Mouse (Mus musculus) CH12.LX (cell line): ENCODE results near the gene Anks4b. TPM values are rescaled to one million over a fixed set of nuclear protein-coding genes. Genes with fewer than 3 reads are reported as not detected.

Experiments
- DNase-seq: peaks from one replicate; pipeline ENCODE4 v3.0.0-alpha.2; 2013; ENCODE audit errors: extremely low read depth
- H3K27ac ChIP-seq: 2 replicates; pipeline ENCODE4 v1.5.1; 2012; ENCODE audit warnings: low read depth, mild to moderate bottlenecking, control low read depth, moderate library complexity; ENCODE audit not compliant: insufficient read depth
- H3K27me3 ChIP-seq: replicated peaks from 2 replicates; pipeline ENCODE3; 2012; ENCODE audit warnings: inconsistent platforms
- H3K36me3 ChIP-seq, 2 experiments: replicated peaks in 1 of 2; 2 replicates each; pipeline versions ENCODE3 to v1.6.1; 2012; ENCODE audit warnings: inconsistent platforms in 1 of 2, low read length in 1 of 2, mild to moderate bottlenecking in 1 of 2, mixed read lengths in 1 of 2, moderate library complexity in 1 of 2; ENCODE audit not compliant: control insufficient read depth in 1 of 2, insufficient read depth in 1 of 2
- H3K4me1 ChIP-seq, 2 experiments: 2 replicates each; pipeline ENCODE4 v1.6.1; 2012; ENCODE audit warnings: inconsistent platforms in 1 of 2, moderate library complexity in 1 of 2; ENCODE audit not compliant: insufficient read depth in 2 of 2, control insufficient read depth in 1 of 2
- H3K4me2 ChIP-seq: 2 replicates; pipeline ENCODE4 v1.6.1; 2012; ENCODE audit warnings: low read depth, mild to moderate bottlenecking, control low read depth; ENCODE audit not compliant: poor library complexity, insufficient read depth, severe bottlenecking
- H3K4me3 ChIP-seq, 3 experiments: fragments of 150-350 bp in 1 of 3; sonication (generic) in 1 of 3; replicated peaks in 1 of 3; 2 replicates each; pipeline versions ENCODE3 to v1.5.1; 2011 to 2012; ENCODE audit warnings: low read depth in 2 of 3, low read length in 2 of 3, mild to moderate bottlenecking in 2 of 3, moderate library complexity in 2 of 3, control low read depth in 1 of 3, improper control_type of control experiment in 1 of 3, inconsistent platforms in 1 of 3, mixed read lengths in 1 of 3; ENCODE audit not compliant: poor library complexity in 1 of 3
- H3K79me2 ChIP-seq: replicated peaks from 2 replicates; pipeline ENCODE4 v1.6.1; 2012; ENCODE audit warnings: mild to moderate bottlenecking, moderate library complexity; ENCODE audit not compliant: control insufficient read depth, poor library complexity, insufficient read depth, severe bottlenecking; ENCODE audit errors: extremely low read depth
- H3K9ac ChIP-seq: 2 replicates; pipeline ENCODE4 v1.6.1; 2012; ENCODE audit warnings: low read depth, mild to moderate bottlenecking, control low read depth, moderate library complexity; ENCODE audit not compliant: insufficient read depth
- H3K9me3 ChIP-seq: replicated peaks from 2 replicates; pipeline ENCODE3; 2012; ENCODE audit warnings: low read length, inconsistent platforms, mixed read lengths
- CHD1 ChIP-seq: IDR thresholded peaks from 2 replicates; pipeline ENCODE4 v1.6.1; 2012; ENCODE audit warnings: low read depth, low read length, improper control_type of control experiment, inconsistent platforms
- E2F4 ChIP-seq: IDR thresholded peaks from 2 replicates; pipeline ENCODE4 v1.6.1; 2011; ENCODE audit warnings: low read depth, low read length, improper control_type of control experiment; ENCODE audit not compliant: insufficient replicate concordance
- ELF1 ChIP-seq: IDR thresholded peaks from 2 replicates; pipeline ENCODE4 v1.6.1; 2014; ENCODE audit warnings: low read depth, mild to moderate bottlenecking, inconsistent platforms, low read length, improper control_type of control experiment
- EP300 ChIP-seq: IDR thresholded peaks from 2 replicates; pipeline ENCODE4 v1.6.1; 2011; ENCODE audit warnings: low read length, improper control_type of control experiment
- HCFC1 ChIP-seq: IDR thresholded peaks from 2 replicates; pipeline ENCODE4 v1.6.1; 2012; ENCODE audit warnings: low read depth, mild to moderate bottlenecking, inconsistent platforms, low read length, improper control_type of control experiment
- IRF4 ChIP-seq: IDR thresholded peaks from 2 replicates; pipeline ENCODE4 v1.6.1; 2014; ENCODE audit warnings: low read depth, mild to moderate bottlenecking, inconsistent platforms, low read length, improper control_type of control experiment
- JUND ChIP-seq: conservative IDR thresholded peaks from 2 replicates; pipeline ENCODE4 v1.6.1; 2011; ENCODE audit warnings: low read depth, low read length, improper control_type of control experiment
- KAT2A ChIP-seq: IDR thresholded peaks from 2 replicates; pipeline ENCODE4 v1.6.1; 2012; ENCODE audit warnings: low read length, improper control_type of control experiment, inconsistent platforms; ENCODE audit not compliant: insufficient replicate concordance
- MAFK ChIP-seq: IDR thresholded peaks from 2 replicates; pipeline ENCODE4 v1.6.1; 2011; ENCODE audit warnings: low read length, improper control_type of control experiment; ENCODE audit not compliant: insufficient replicate concordance
- MAX ChIP-seq: IDR thresholded peaks from 2 replicates; pipeline ENCODE4 v1.6.1; 2011; ENCODE audit warnings: low read length, improper control_type of control experiment
- POLR2AphosphoS2 ChIP-seq: IDR thresholded peaks from 2 replicates; pipeline ENCODE4 v1.6.1; 2011; ENCODE audit warnings: low read depth, low read length, improper control_type of control experiment
- RAD21 ChIP-seq: IDR thresholded peaks from 2 replicates; pipeline ENCODE4 v1.6.1; 2011; ENCODE audit warnings: low read depth, mild to moderate bottlenecking, low read length, improper control_type of control experiment, moderate library complexity
- TBP ChIP-seq: conservative IDR thresholded peaks from 2 replicates; pipeline ENCODE4 v1.6.1; 2011; ENCODE audit warnings: low read depth, low read length, improper control_type of control experiment
- TCF12 ChIP-seq: IDR thresholded peaks from 2 replicates; pipeline ENCODE4 v1.6.1; 2014; ENCODE audit warnings: low read depth, mild to moderate bottlenecking, inconsistent platforms, low read length, improper control_type of control experiment
- USF1 ChIP-seq: IDR thresholded peaks from 2 replicates; pipeline ENCODE4 v1.6.1; 2014; ENCODE audit warnings: low read depth, mild to moderate bottlenecking, inconsistent platforms, low read length, improper control_type of control experiment
- ZNF384 ChIP-seq: IDR thresholded peaks from 2 replicates; pipeline ENCODE4 v1.6.1; 2012; ENCODE audit warnings: low read depth, low read length, improper control_type of control experiment, inconsistent platforms
- dilution Hi-C: fragments of 300-500 bp; cut with MboI; formaldehyde crosslinking; loops from 2 replicates; pipeline ENCODE4 v1.14.3; 2020; ENCODE audit warnings: low sequenced_read_pairs; ENCODE audit not compliant: extremely low pct_unique_long_range_greater_than_20kb, extremely low pct_ligation_motif_present
- in situ Hi-C: fragments of 300-500 bp; cut with MboI; formaldehyde crosslinking; loops from 3 replicates; pipeline ENCODE4 v1.14.3; 2019; ENCODE audit warnings: low sequenced_read_pairs, low pct_ligation_motif_present, low pct_unique_long_range_greater_than_20kb, mixed read lengths
- polyA plus RNA-seq: library from polyadenylated mRNA; unstranded; fragments of >175 nt; gene quantifications from 2 replicates; pipeline ENCODE4 v1.2.1, GENCODE M21; 2012; ENCODE audit warnings: low read depth; ENCODE audit not compliant: insufficient read length
- total RNA-seq, 2 experiments: library from RNA; depleted of rRNA; stranded (reverse); fragments of 300-350 nt in 1 of 2; fragments of >200 nt in 1 of 2; gene quantifications; 2 replicates each; pipeline ENCODE4 v1.2.3; 2012 to 2014

Anks4b gene
- total and polyA plus RNA-seq, 3 experiments = not detected

DNA sequence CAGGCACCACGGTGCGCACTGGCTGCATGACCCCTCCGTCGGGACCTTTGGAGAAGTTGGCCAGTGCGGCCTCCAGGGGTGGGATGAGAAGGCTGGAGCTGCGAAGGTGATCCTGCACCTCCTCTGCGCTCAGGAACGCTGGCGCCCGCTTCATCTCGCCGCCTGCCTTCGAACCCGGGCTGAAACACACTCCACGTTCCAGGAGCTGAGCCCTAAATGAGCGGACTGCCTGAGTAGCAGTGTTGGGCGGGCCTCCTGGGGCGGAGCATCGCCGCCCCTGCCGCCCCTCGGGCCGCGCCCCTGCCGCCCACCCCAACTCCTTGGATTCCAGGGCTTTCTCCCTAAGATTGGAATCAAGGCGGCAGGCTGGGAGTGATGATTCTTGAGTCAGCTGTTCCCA lies 28.1 kb downstream of the Anks4b start, which contains the start of gene Crym:
TSS of gene Crym (minus strand) at position 341 of the 400 bp plus-strand sequence.
- no peak for DNase-seq
- in situ Hi-C loops = no loop called here

DNA sequence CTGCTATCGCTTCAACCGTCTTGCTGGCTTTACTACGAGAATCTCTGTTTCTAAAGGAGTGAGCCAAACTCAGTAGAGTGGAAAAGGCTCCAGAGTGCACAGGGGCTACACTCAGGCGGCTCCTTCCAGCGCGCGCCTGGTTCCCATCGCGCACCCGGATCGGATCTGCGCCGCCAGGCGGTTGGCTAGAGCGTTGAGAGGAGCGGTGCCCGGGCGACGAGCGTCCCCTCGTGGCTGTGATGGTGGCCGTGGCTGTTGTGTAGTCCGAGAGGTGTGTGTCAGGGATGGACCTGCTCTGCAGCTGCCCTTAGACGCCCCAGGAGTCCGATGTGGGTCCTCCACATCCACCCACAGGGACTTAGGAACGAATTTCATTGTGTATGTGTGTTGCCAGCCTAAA lies 30.1 kb downstream of the Anks4b start, which contains the start of gene Abca14:
TSS of gene Abca14 (plus strand) at position 173 of the 400 bp plus-strand sequence.
- in situ Hi-C loops (no loop called here), dilution Hi-C loops (no loop called here)
- Histone ChIP-seq H3K4me2 (no peak within 1 kb of the TSS), H3K9me3 (no peaks in the 10 kb centered on the region), H3K9ac (no peak within 1 kb of the TSS), H3K4me3 (no peak within 1 kb of the TSS), H3K36me3 (no peaks in the 10 kb centered on the region), H3K79me2 (no peaks in the 10 kb centered on the region), H3K27ac (no peak within 1 kb of the TSS)
- no peak for DNase-seq
- TF ChIP-seq POLR2AphosphoS2 = no peak
- no peak for TF ChIP-seq E2F4
- TF ChIP-seq ZNF384 = no peak
- TF ChIP-seq IRF4 = no peak
- no peak for TF ChIP-seq CHD1
- TF ChIP-seq TCF12 = no peak
- TF ChIP-seq HCFC1 = no peak
- TF ChIP-seq, all 38 proteins: peak for 0
- Histone ChIP-seq H3K27me3 (no peaks in the 10 kb centered on the region), H3K4me1 (no peaks in the 10 kb centered on the region)

More for the DNA sequence above, 28.1 kb downstream of the Anks4b start, which contains the start of gene Crym:
- H3K9ac ChIP-seq = no peak within 1 kb of the TSS
- no peaks in the 10 kb centered on the region for H3K9me3 ChIP-seq
- H3K27me3 ChIP-seq = peaks cover 2% of the 10 kb centered on the region
- no peak within 1 kb of the TSS for H3K4me3 ChIP-seq
- TF ChIP-seq RAD21 = no peak
- TF ChIP-seq ELF1 = no peak
- TF ChIP-seq TBP = no peak
- TF ChIP-seq USF1 = no peak
- no peak for TF ChIP-seq MAX
- no peak for TF ChIP-seq MAFK
- TF ChIP-seq TCF12 = no peak
- no peak for TF ChIP-seq JUND
- no peak for TF ChIP-seq EP300
- TF ChIP-seq KAT2A = no peak
- no peak within 1 kb of the TSS for H3K27ac ChIP-seq
- H3K36me3 ChIP-seq = no peaks in the 10 kb centered on the region
- H3K4me2 ChIP-seq = no peak within 1 kb of the TSS
- dilution Hi-C loops = no loop called here
- H3K4me1 ChIP-seq = no peaks in the 10 kb centered on the region
- no peaks in the 10 kb centered on the region for H3K79me2 ChIP-seq
